Mouse (Mus musculus) heart, adult 2 months (tissue): ENCODE measurements around the gene Olfr320. TPM values are rescaled to one million over a fixed set of nuclear protein-coding genes. Genes with fewer than 3 reads are reported as not detected.
"Not testable (repeated sequence)": the region's sequence is repeated elsewhere in the genome, so short reads cannot be mapped to it uniquely, and the experiment has no call there.

Experiments
- DNase-seq, 2 experiments: peaks; one replicate each; pipeline ENCODE4 v3.0.0; 2021
- H3K27ac ChIP-seq: fragments of 200-600 bp; 2 replicates; pipeline ENCODE4 v1.8.1; 2022
- H3K27me3 ChIP-seq: fragments of 200-500 bp; 2 replicates; pipeline ENCODE4 v1.6.1; 2012; ENCODE audit warnings: mild to moderate bottlenecking, low read length, inconsistent platforms, mixed read lengths; ENCODE audit not compliant: control insufficient read depth, insufficient read depth
- H3K36me3 ChIP-seq: fragments of 200-500 bp; 2 replicates; pipeline ENCODE4 v1.6.1; 2012; ENCODE audit warnings: low read length, inconsistent platforms; ENCODE audit not compliant: control insufficient read depth, insufficient read depth
- H3K4me1 ChIP-seq: fragments of 200-500 bp; 2 replicates; pipeline ENCODE4 v1.6.1; 2011; ENCODE audit warnings: low read length; ENCODE audit not compliant: control insufficient read depth, insufficient read depth
- H3K4me3 ChIP-seq: fragments of 200-600 bp; 2 replicates; pipeline ENCODE4 v1.8.1; 2022
- H3K79me2 ChIP-seq: fragments of 200-500 bp; replicated peaks from 2 replicates; pipeline ENCODE4 v1.6.1; 2012; ENCODE audit warnings: mild to moderate bottlenecking, inconsistent platforms, low read length, moderate library complexity, mixed read lengths; ENCODE audit not compliant: control insufficient read depth, insufficient read depth
- H3K9ac ChIP-seq: fragments of 200-500 bp; 2 replicates; pipeline ENCODE4 v1.6.1; 2012; ENCODE audit warnings: low read depth, mild to moderate bottlenecking, control low read depth, inconsistent platforms, low read length, mixed read lengths
- CTCF ChIP-seq: fragments of 200-600 bp; IDR thresholded peaks from 2 replicates; pipeline ENCODE4 v1.8.1; 2022; ENCODE audit warnings: antibody characterized with exemption, mild to moderate bottlenecking, moderate library complexity
- EP300 ChIP-seq: fragments of 200-500 bp; IDR thresholded peaks from 2 replicates; pipeline ENCODE4 v1.6.1; 2011; ENCODE audit warnings: low read depth, low read length, control low read depth; ENCODE audit not compliant: insufficient read depth
- POLR2A ChIP-seq: fragments of 200-500 bp; IDR thresholded peaks from 2 replicates; pipeline ENCODE4 v1.6.1; 2011; ENCODE audit warnings: mild to moderate bottlenecking, low read depth, low read length, control low read depth; ENCODE audit not compliant: insufficient read depth
- WGBS: fragments of 180-500 bp; shearing (Covaris S2); methylation state at CpG from one replicate; pipeline ENCODE4 v1.1.7; 2018; 5-methylcytosine and 5-hydroxymethylcytosine counted together
- intact Hi-C: fragments of 180-260 bp; cut with DNase I; formaldehyde crosslinking; loops from one replicate; pipeline ENCODE4 v1.15.1; 2025
- polyA plus RNA-seq: library from polyadenylated mRNA; depleted of rRNA; stranded (reverse); fragments of >200 nt; gene quantifications from 2 replicates; pipeline ENCODE4 v1.2.3, GENCODE M21; 2012
- total RNA-seq, 2 experiments: library from RNA; stranded (reverse); gene quantifications; 2 replicates each; pipeline ENCODE4 v1.2.3; 2021

The Olfr320 gene
- total and polyA plus RNA-seq, 3 experiments, result not detected

DNA sequence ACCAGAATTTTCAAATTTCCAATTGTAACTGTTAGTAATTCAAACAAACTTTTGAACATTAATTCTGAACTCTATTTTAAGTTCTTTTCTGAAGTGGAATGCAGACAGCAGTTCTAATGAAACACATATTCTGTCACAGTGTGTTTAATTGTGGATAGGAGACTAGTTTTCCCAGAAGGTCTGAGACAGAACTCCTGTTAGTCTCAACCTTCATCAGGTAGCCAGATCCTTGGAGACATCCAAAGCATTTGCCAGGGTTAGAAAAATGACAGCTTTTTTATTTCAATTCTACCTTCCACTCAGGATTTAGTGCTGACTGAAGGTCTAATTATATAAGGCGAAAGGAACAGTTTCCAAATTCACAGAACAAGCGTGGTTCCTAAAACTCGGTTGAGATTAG, 18.0 kb downstream of the Olfr320 start, which contains the start of gene Olfr319:
TSS of gene Olfr319 (plus strand) at position 301 of the 400 bp plus-strand sequence.
- Histone ChIP-seq H3K27me3 (no peaks in the 10 kb centered on the region), H3K79me2 (no peaks in the 10 kb centered on the region), H3K27ac (no peak within 1 kb of the TSS), H3K36me3 (no peaks in the 10 kb centered on the region), H3K4me1 (no peaks in the 10 kb centered on the region), H3K9ac (no peak within 1 kb of the TSS), H3K4me3 (no peak within 1 kb of the TSS)
- intact Hi-C loops, result no loop called here
- DNase-seq, result no peak
- TF ChIP-seq CTCF, result no peak
- TF ChIP-seq EP300, result no peak
- no peak for TF ChIP-seq POLR2A
- WGBS, result 72% methylated on average over 3 of the region's 3 CpGs

DNA sequence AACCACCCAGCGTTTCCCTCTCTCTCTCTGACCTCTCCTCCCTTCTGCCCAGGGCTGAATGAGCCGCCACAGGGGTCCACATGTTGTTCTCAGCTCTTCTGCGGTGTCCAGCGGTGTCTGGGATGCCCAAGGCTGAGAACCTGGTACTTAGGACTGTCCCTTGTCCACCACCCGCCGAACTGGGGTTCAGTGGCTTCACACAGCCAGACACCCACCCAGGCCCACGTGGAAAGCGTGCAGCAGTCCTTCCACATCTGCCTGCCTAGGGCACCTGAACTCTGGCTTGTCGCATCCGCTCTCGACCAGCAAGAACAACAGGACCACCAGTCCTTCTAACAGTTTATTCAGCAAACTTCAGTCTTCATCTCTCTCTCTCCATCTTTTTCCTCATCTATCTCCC, 28.2 kb downstream of the Olfr320 start:
- DNase-seq, result no peak
- intact Hi-C loops, result no loop called here
- 71% methylated on average over 11 of the region's 11 CpGs for WGBS
- TF ChIP-seq CTCF, result no peak
- TF ChIP-seq POLR2A, result no peak
- TF ChIP-seq EP300, result no peak
- no peak overlapping the region for H3K27ac ChIP-seq
- H3K4me3 ChIP-seq, result no peak overlapping the region
- H3K36me3 ChIP-seq, result no peaks in the 10 kb centered on the region
- no peaks in the 10 kb centered on the region for H3K4me1 ChIP-seq
- H3K27me3 ChIP-seq, result no peaks in the 10 kb centered on the region
- no peak overlapping the region for H3K9ac ChIP-seq
- no peaks in the 10 kb centered on the region for H3K79me2 ChIP-seq

- H3K4me3 ChIP-seq, H3K79me2 ChIP-seq, H3K9ac ChIP-seq, H3K36me3 ChIP-seq, H3K4me1 ChIP-seq, DNase-seq, H3K27me3 ChIP-seq, intact Hi-C loops, H3K27ac ChIP-seq: not testable (repeated sequence)
- WGBS, result 87% methylated on average over 7 of the region's 7 CpGs
Observed at GRCm38 (mm10) chr11:58717723-58718122, 36.8 kb downstream of the Olfr320 start.

- intact Hi-C loops, result no loop called here
- TF ChIP-seq EP300 (no peak), CTCF (no peak), POLR2A (no peak)
Observed at GRCm38 (mm10) chr11:58719701-58720100, 38.8 kb downstream of the Olfr320 start.

DNA sequence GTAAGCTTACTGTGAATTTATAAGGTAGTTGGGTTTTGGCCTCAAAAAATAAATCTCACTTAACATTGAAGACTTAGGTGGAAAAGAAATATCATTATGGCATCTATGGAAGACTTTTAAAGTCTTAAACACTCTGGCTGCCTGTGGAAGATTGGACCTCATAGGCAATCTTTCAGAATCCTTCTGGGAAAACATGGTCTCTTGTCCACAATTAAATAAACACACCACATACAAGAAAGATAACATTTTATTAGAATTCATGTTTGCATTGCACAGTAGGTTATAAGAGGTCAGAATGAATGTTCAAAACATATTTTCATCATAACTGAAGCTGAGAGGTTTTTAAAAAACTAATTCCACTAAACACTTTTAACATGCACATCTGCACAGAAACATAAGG, 43.0 kb downstream of the Olfr320 start, which contains the start of gene Olfr318:
TSS of gene Olfr318 (minus strand) at position 101 of the 400 bp plus-strand sequence.
- no peak for TF ChIP-seq EP300
- no peak for TF ChIP-seq POLR2A
- TF ChIP-seq CTCF, result no peak
- DNase-seq, result no peak
- H3K9ac ChIP-seq, result no peak within 1 kb of the TSS
- no peaks in the 10 kb centered on the region for H3K36me3 ChIP-seq
- H3K79me2 ChIP-seq, result no peaks in the 10 kb centered on the region
- H3K4me1 ChIP-seq, result no peaks in the 10 kb centered on the region
- no peaks in the 10 kb centered on the region for H3K27me3 ChIP-seq
- no peak within 1 kb of the TSS for H3K4me3 ChIP-seq
- H3K27ac ChIP-seq, result no peak within 1 kb of the TSS
- intact Hi-C loops, result no loop called here

More at GRCm38 (mm10) chr11:58719701-58720100, 38.8 kb downstream of the Olfr320 start:
- Histone ChIP-seq H3K36me3 (no peaks in the 10 kb centered on the region), H3K27ac (no peak overlapping the region), H3K9ac (no peak overlapping the region), H3K4me3 (no peak overlapping the region), H3K27me3 (no peaks in the 10 kb centered on the region), H3K4me1 (no peaks in the 10 kb centered on the region), H3K79me2 (no peaks in the 10 kb centered on the region)
- 76% methylated on average over 4 of the region's 4 CpGs for WGBS
- no peak for DNase-seq

GRCm38 (mm10) chr11:58727896-58728650, 47.2 kb downstream of the Olfr320 start:
- H3K4me1 ChIP-seq, H3K36me3 ChIP-seq, H3K27ac ChIP-seq, H3K9ac ChIP-seq, DNase-seq, intact Hi-C loops, H3K4me3 ChIP-seq, H3K27me3 ChIP-seq, H3K79me2 ChIP-seq: not testable (repeated sequence)
- WGBS, result 68% methylated on average over 6 of the region's 6 CpGs
